Mouse (Mus musculus) kidney, embryonic 16.5 days (tissue): ENCODE measurements around the gene Ppp2r3a. TPM values are rescaled to one million over a fixed set of nuclear protein-coding genes. Genes with fewer than 3 reads are reported as not detected.

ENCODE experiments used
- ATAC-seq: fragments of 200-750 bp; cut with Nextera tagmentation; 2 replicates; pipeline ENCODE4 v1.8.0; 2017; ENCODE audit warnings: moderate TSS enrichment; ENCODE audit not compliant: low FRiP score, low TSS enrichment
- H3K27ac ChIP-seq: fragments of 300-500 bp; sonication (generic); 2 replicates; pipeline ENCODE4 v1.5.1; 2014; ENCODE audit warnings: low read length
- H3K27me3 ChIP-seq: fragments of 300-500 bp; sonication (generic); 2 replicates; pipeline ENCODE4 v1.6.1; 2014; ENCODE audit warnings: low read length, control low read depth, mixed read lengths; ENCODE audit not compliant: insufficient read depth
- H3K36me3 ChIP-seq: fragments of 300-500 bp; sonication (generic); 2 replicates; pipeline ENCODE4 v1.6.1; 2014; ENCODE audit warnings: low read length, control low read depth, mixed read lengths; ENCODE audit not compliant: insufficient read depth
- H3K4me1 ChIP-seq: fragments of 300-500 bp; sonication (generic); 2 replicates; pipeline ENCODE4 v1.6.1; 2014; ENCODE audit warnings: low read length, control low read depth, mixed read lengths; ENCODE audit not compliant: insufficient read depth
- H3K4me2 ChIP-seq: fragments of 300-500 bp; sonication (generic); replicated peaks from 2 replicates; pipeline ENCODE4 v1.6.1; 2014; ENCODE audit warnings: low read depth, low read length
- H3K4me3 ChIP-seq: fragments of 300-500 bp; sonication (generic); 2 replicates; pipeline ENCODE4 v1.5.1; 2014; ENCODE audit warnings: mild to moderate bottlenecking, low read length
- H3K9ac ChIP-seq: fragments of 300-500 bp; sonication (generic); replicated peaks from 2 replicates; pipeline ENCODE4 v1.6.1; 2014; ENCODE audit warnings: low read length
- H3K9me3 ChIP-seq: fragments of 300-500 bp; sonication (generic); 2 replicates; pipeline ENCODE4 v1.6.1; 2016; ENCODE audit warnings: low read length, control low read depth
- WGBS: fragments of 180-500 bp; shearing (Covaris S2); extraction: QIAGEN DNeasy Blood & Tissue Kit; methylation state at CpG from one replicate; pipeline ENCODE4 v1.1.7; 2014; 5-methylcytosine and 5-hydroxymethylcytosine counted together
- polyA plus RNA-seq: library from polyadenylated mRNA; unstranded; fragments of >200 nt; fragmentation: Nextera tagmentation; extraction: Ambion mirVana; gene quantifications from 2 replicates; pipeline ENCODE4 v1.2.1, GENCODE M21; 2015

Ppp2r3a gene
- polyA plus RNA-seq, 1 experiment from 2014 or later = 15.7 TPM

- no peak overlapping the region for H3K9ac ChIP-seq
- H3K9me3 ChIP-seq = no peaks in the 10 kb centered on the region
- H3K27me3 ChIP-seq = no peaks in the 10 kb centered on the region
- H3K4me3 ChIP-seq = no peak overlapping the region
- ATAC-seq = peak; percentile 64; the same call in 1 of the 2 replicates
- WGBS = 59% methylated on average over 4 of the region's 4 CpGs
- 0 out of 2 replicates have a peak overlapping the region, but pooled peaks have one; percentile 20 for H3K27ac ChIP-seq
- peaks cover 18% of the 10 kb centered on the region for H3K4me1 ChIP-seq
- H3K4me2 ChIP-seq = no peak overlapping the region
- no peaks in the 10 kb centered on the region for H3K36me3 ChIP-seq
Observed at GRCm38 (mm10) chr9:101261443-101261842, 9.8 kb upstream of the Ppp2r3a start.

DNA sequence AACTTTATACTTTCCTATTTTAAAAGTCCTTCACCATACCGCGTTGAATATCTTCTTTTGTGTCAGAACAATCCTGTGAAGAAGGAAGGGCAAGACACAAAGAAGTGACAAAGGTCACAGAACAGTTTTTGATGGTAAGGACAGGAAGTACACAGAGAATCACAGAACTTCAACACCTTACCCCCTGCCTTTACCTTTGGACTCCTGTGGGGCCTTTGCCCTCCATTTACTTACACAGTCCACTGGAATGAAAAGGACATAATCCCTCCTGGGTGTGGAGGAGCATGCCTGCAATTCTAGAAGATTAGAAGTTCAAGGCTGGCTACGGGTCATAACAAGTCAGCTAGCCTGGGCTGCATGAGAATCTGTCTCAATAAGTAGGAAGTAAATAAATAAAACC is 1.5 kb upstream of the Ppp2r3a start:
- H3K27ac ChIP-seq = no peak overlapping the region
- no peak overlapping the region for H3K4me2 ChIP-seq
- H3K9me3 ChIP-seq = no peaks in the 10 kb centered on the region
- H3K9ac ChIP-seq = no peak overlapping the region
- H3K36me3 ChIP-seq = no peaks in the 10 kb centered on the region
- 71% methylated on average over 3 of the region's 3 CpGs for WGBS
- no peak for ATAC-seq
- no peaks in the 10 kb centered on the region for H3K27me3 ChIP-seq
- H3K4me1 ChIP-seq = peaks cover 14% of the 10 kb centered on the region
- no peak overlapping the region for H3K4me3 ChIP-seq

DNA sequence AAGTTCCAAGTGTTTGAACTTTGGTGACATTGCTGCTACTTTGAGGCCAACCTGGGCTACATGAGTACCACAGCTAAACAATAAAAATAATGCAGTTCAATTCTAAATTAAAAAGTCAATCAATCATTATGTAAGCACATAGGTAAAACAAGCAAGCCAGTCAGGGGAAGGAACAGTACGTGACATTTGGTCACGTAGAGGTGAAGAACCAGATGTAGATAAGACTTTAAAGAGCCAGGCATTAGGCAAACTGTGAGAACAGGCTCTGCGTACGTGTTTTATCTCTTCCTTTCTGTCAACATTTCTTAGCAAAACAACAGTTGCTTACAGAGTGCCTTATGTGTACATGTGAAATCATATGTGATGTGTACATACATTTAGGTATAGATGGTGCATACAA is 946 bp upstream of the Ppp2r3a start:
- no peak for ATAC-seq
- H3K4me2 ChIP-seq = no peak overlapping the region
- H3K36me3 ChIP-seq = no peaks in the 10 kb centered on the region
- H3K9me3 ChIP-seq = no peaks in the 10 kb centered on the region
- no peak overlapping the region for H3K27ac ChIP-seq
- H3K4me3 ChIP-seq = no peak overlapping the region
- no peak overlapping the region for H3K9ac ChIP-seq
- H3K4me1 ChIP-seq = peaks cover 14% of the 10 kb centered on the region
- H3K27me3 ChIP-seq = no peaks in the 10 kb centered on the region
- WGBS = 48% methylated on average over 4 of the region's 4 CpGs

GRCm38 (mm10) chr9:101250981-101251643 is 483 bp downstream of the Ppp2r3a start:
- peak overlapping the region; percentile 53 for H3K4me2 ChIP-seq
- peak overlapping the region; percentile 80 for H3K4me3 ChIP-seq
- peak overlapping the region; percentile 97 for H3K27ac ChIP-seq
- ATAC-seq = peak; percentile 98
- peaks cover 14% of the 10 kb centered on the region for H3K4me1 ChIP-seq
- H3K9ac ChIP-seq = peak overlapping the region; percentile 90
- under 1% methylated on average over 43 of the region's 61 CpGs for WGBS
- no peaks in the 10 kb centered on the region for H3K9me3 ChIP-seq
- H3K27me3 ChIP-seq = no peaks in the 10 kb centered on the region
- no peaks in the 10 kb centered on the region for H3K36me3 ChIP-seq

GRCm38 (mm10) chr9:101250486-101250885 is 1.1 kb downstream of the Ppp2r3a start:
- no peak for ATAC-seq
- peaks cover 14% of the 10 kb centered on the region for H3K4me1 ChIP-seq
- peak overlapping the region; percentile 90 for H3K9ac ChIP-seq

GRCm38 (mm10) chr9:101249626-101250025 is 2.0 kb downstream of the Ppp2r3a start:
- no peaks in the 10 kb centered on the region for H3K27me3 ChIP-seq
- H3K4me2 ChIP-seq = peak overlapping the region; percentile 53
- no peak for ATAC-seq
- H3K4me1 ChIP-seq = peaks cover 14% of the 10 kb centered on the region
- WGBS = 57% methylated on average over 4 of the region's 4 CpGs
- H3K9ac ChIP-seq = peak overlapping the region; percentile 9; the same call in 1 of the 2 replicates
- no peaks in the 10 kb centered on the region for H3K36me3 ChIP-seq
- no peak overlapping the region for H3K27ac ChIP-seq
- H3K9me3 ChIP-seq = no peaks in the 10 kb centered on the region
- H3K4me3 ChIP-seq = peak overlapping the region; percentile 80; the same call in 1 of the 2 replicates

More at GRCm38 (mm10) chr9:101250486-101250885, 1.1 kb downstream of the Ppp2r3a start:
- 4% methylated on average over 11 of the region's 11 CpGs for WGBS
- H3K36me3 ChIP-seq = no peaks in the 10 kb centered on the region
- no peaks in the 10 kb centered on the region for H3K9me3 ChIP-seq
- H3K27ac ChIP-seq = peak overlapping the region; percentile 97
- H3K27me3 ChIP-seq = no peaks in the 10 kb centered on the region
- H3K4me2 ChIP-seq = peak overlapping the region; percentile 53
- peak overlapping the region; percentile 80 for H3K4me3 ChIP-seq

DNA sequence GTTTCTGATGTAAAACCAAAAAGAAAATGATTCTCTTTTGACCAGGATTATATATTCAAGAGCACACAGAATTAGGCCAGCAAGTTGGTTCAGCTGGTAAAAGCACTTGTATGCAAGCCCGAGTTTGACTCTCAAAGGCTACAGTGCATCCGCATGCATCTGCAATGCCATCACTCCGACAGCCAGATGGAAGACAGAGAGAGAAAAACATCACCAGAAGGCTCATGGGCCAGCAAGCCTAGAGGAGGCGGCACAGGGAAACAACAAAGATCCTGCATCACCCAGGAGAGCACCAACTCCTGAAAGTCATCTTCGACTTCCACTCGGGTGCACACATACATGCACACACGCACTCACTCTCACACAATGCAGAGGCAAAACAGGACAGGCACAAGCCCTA is 4.1 kb downstream of the Ppp2r3a start:
- Histone ChIP-seq H3K27ac (no peak overlapping the region), H3K9ac (no peak overlapping the region), H3K36me3 (no peaks in the 10 kb centered on the region), H3K9me3 (no peaks in the 10 kb centered on the region), H3K4me2 (no peak overlapping the region), H3K4me3 (no peak overlapping the region), H3K27me3 (no peaks in the 10 kb centered on the region), H3K4me1 (peaks cover 14% of the 10 kb centered on the region)
- no peak for ATAC-seq
- 83% methylated on average over 7 of the region's 7 CpGs for WGBS

- 86% methylated on average over 5 of the region's 5 CpGs for WGBS
Observed at GRCm38 (mm10) chr9:101245493-101245892, 6.1 kb downstream of the Ppp2r3a start.

DNA sequence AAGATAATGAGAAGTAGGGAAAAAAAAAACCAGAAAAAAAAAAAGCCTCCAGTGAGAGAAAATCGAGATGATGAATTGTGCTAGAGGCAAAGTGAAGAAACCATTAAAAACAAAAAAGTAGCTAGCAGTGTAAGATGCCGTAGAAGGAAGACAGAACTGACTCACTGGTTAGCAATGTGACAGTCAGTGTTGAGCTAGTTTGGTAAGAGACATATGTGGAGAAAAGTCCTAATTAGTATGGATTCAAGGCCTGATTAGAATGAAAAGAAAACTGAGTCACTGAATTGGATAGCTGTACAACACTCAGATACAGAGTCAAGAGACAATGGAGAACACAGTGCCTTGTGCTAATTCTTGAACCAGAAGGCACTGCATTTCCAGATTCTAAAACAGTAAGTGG is 7.9 kb downstream of the Ppp2r3a start:
- Histone ChIP-seq H3K36me3 (no peaks in the 10 kb centered on the region), H3K4me2 (no peak overlapping the region), H3K9ac (no peak overlapping the region), H3K27me3 (no peaks in the 10 kb centered on the region), H3K4me3 (no peak overlapping the region), H3K27ac (no peak overlapping the region), H3K4me1 (no peaks in the 10 kb centered on the region), H3K9me3 (no peaks in the 10 kb centered on the region)
- 52% methylated on average over 2 of the region's 2 CpGs for WGBS
- no peak for ATAC-seq

More at GRCm38 (mm10) chr9:101245493-101245892, 6.1 kb downstream of the Ppp2r3a start:
- Histone ChIP-seq H3K36me3 (no peaks in the 10 kb centered on the region), H3K4me2 (no peak overlapping the region), H3K27ac (no peak overlapping the region), H3K4me3 (no peak overlapping the region), H3K27me3 (no peaks in the 10 kb centered on the region), H3K9ac (no peak overlapping the region), H3K4me1 (peaks cover 14% of the 10 kb centered on the region), H3K9me3 (no peaks in the 10 kb centered on the region)
- ATAC-seq = no peak

DNA sequence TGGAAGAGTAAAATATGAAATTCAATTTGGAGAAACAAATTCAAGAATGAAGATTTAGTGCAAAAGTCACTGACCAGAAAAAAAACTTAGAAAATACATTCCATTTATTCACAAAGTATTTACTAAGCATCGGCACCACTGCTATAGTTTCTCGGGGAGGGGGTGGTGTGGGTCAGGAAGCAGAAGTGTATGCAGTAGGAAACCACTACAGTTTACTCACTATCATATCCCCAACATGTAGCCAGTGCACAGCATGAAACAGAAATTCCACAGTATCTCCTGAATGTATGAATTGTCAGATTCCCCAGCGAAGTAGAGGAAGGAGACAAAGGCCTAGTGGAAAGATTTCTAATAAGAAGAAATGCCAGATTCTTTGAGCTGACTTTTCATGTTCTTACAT is 11.4 kb downstream of the Ppp2r3a start:
- H3K27me3 ChIP-seq = no peaks in the 10 kb centered on the region
- no peak overlapping the region for H3K4me2 ChIP-seq
- no peak overlapping the region for H3K27ac ChIP-seq
- 80% methylated on average over 3 of the region's 3 CpGs for WGBS
- no peaks in the 10 kb centered on the region for H3K9me3 ChIP-seq
- H3K36me3 ChIP-seq = no peaks in the 10 kb centered on the region
- no peak overlapping the region for H3K9ac ChIP-seq
- ATAC-seq = no peak
- no peaks in the 10 kb centered on the region for H3K4me1 ChIP-seq
- H3K4me3 ChIP-seq = no peak overlapping the region
